Mouse (Mus musculus): Measurements from ENCODE around the gene Borcs7.

- TF ChIP-seq POLR2A (IDR thresholded peaks at IDR 0.05; ENCODE audit: control insufficient read depth, low read depth, low read length) (no peak), CTCF (IDR thresholded peaks at IDR 0.05; ENCODE audit: control insufficient read depth, insufficient read depth, insufficient replicate concordance, low read depth, low read length) (no peak)
These were observed 26.9 kb upstream of the Borcs7 start for GRCm38 (mm10) chr19:46662784-46663183.
